Mouse (Mus musculus): ENCODE results near the gene Smad3.

DNA sequence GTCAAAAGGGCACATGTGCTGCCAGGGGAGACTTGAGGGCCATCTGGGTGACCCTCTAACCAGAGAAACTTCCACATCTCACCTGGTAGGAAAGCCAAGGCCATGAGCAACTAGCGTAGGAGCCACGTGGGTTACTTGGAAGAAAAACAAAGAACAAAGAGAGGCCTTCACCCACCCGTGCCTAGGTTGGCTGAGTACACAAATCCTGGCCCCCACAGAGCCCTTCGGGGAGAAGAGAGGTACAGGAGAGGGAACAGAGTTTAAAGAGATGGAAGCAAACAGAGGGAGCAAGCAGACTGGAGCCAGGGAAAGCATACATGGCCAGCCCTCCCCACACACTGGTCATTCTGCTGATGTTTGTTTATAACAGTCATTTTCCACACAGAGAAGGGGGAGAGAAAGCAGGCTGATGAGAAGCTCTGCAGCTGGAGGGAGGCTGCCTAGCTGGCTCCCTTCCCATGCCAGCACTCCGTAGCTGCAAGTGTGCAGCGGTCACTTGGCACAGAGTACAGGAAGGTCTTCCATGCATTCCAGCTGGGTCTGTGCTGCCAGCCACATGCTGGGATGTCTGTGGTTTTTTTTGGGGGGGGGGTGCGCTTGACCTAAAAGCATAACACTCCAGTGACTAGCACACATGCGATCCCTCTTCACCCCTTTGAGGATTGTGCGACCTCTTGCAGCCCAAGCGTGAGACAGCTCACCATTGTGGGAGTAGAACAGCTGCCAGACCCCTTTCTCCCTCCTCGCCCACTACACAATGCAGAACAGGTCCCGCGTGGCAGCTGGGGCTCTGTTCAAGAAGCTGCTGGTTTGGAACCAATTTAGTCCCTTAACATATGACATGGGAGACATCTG, 92.8 kb downstream of the Smad3 start:
- TF ChIP-seq POLR2A (IDR thresholded peaks at IDR 0.05; ENCODE audit: borderline replicate concordance, control insufficient read depth, low read depth, low read length) (no peak), CTCF (IDR thresholded peaks at IDR 0.05; ENCODE audit: control insufficient read depth, insufficient read depth, low read length) (no peak)

All from bone marrow, adult 2 months (tissue).